Mouse (Mus musculus) forebrain, embryonic 13.5 days (tissue): ENCODE results near the gene Esrrb. TPM values are rescaled to one million over a fixed set of nuclear protein-coding genes. Genes with fewer than 3 reads are reported as not detected.

Experiments
- ATAC-seq: fragments of 200-750 bp; cut with Nextera tagmentation; 2 replicates; pipeline ENCODE4 v1.8.0; 2017
- H3K27ac ChIP-seq: fragments of 300-500 bp; sonication (generic); 2 replicates; pipeline ENCODE4 v1.5.1; 2015; ENCODE audit warnings: inconsistent platforms, mild to moderate bottlenecking, moderate library complexity
- H3K27me3 ChIP-seq: fragments of 300-500 bp; sonication (generic); 2 replicates; pipeline ENCODE4 v1.6.1; 2015; ENCODE audit warnings: mild to moderate bottlenecking, inconsistent platforms
- H3K36me3 ChIP-seq: fragments of 300-500 bp; sonication (generic); 2 replicates; pipeline ENCODE4 v1.6.1; 2015; ENCODE audit warnings: mild to moderate bottlenecking, inconsistent platforms; ENCODE audit not compliant: poor library complexity, severe bottlenecking
- H3K4me1 ChIP-seq: fragments of 300-500 bp; sonication (generic); 2 replicates; pipeline ENCODE4 v1.6.1; 2015; ENCODE audit warnings: inconsistent platforms
- H3K4me2 ChIP-seq: fragments of 300-500 bp; sonication (generic); 2 replicates; pipeline ENCODE4 v1.6.1; 2015; ENCODE audit warnings: inconsistent platforms, mild to moderate bottlenecking, moderate library complexity
- H3K4me3 ChIP-seq: fragments of 300-500 bp; sonication (generic); 2 replicates; pipeline ENCODE4 v1.5.1; 2015; ENCODE audit warnings: mild to moderate bottlenecking, inconsistent platforms
- H3K9ac ChIP-seq: fragments of 300-500 bp; sonication (generic); 2 replicates; pipeline ENCODE4 v1.6.1; 2015; ENCODE audit warnings: mild to moderate bottlenecking, inconsistent platforms
- H3K9me3 ChIP-seq: fragments of 300-500 bp; sonication (generic); replicated peaks from 2 replicates; pipeline ENCODE4 v1.6.1; 2016; ENCODE audit warnings: inconsistent platforms
- WGBS: fragments of 180-500 bp; shearing (Covaris S2); methylation state at CpG from one replicate; pipeline ENCODE4 v1.1.7; 2015; 5-methylcytosine and 5-hydroxymethylcytosine counted together
- polyA plus RNA-seq: library from polyadenylated mRNA; unstranded; fragments of >200 nt; fragmentation: Nextera tagmentation; extraction: Ambion mirVana; gene quantifications from 2 replicates; pipeline ENCODE4 v1.2.1, GENCODE M21; 2015

Esrrb gene
- polyA plus RNA-seq = 0.05 and 0.13 TPM in 2 replicates

- H3K27ac ChIP-seq = no peak within 1 kb of the TSS
- ATAC-seq = no peak
- H3K4me1 ChIP-seq = peaks cover 35% of the 10 kb centered on the region
- H3K4me3 ChIP-seq = no peak within 1 kb of the TSS
- no peaks in the 10 kb centered on the region for H3K36me3 ChIP-seq
- H3K4me2 ChIP-seq = 0 out of 2 replicates have a peak within 1 kb of the TSS, but pooled peaks have one; percentile 7
- H3K9me3 ChIP-seq = no peaks in the 10 kb centered on the region
- WGBS = 26% methylated on average over 20 of the region's 22 CpGs
- no peak within 1 kb of the TSS for H3K9ac ChIP-seq
- peaks cover 18% of the 10 kb centered on the region for H3K27me3 ChIP-seq
Measured at GRCm38 (mm10) chr12:86360696-86361631, at the start of gene Esrrb. Esrrb (plus strand) TSS chr12:86361117.

- Histone ChIP-seq H3K9ac (no peak overlapping the region), H3K4me3 (no peak overlapping the region), H3K36me3 (no peaks in the 10 kb centered on the region), H3K4me1 (peaks cover 8% of the 10 kb centered on the region; the same call in 1 of the 2 replicates), H3K27me3 (peaks cover 11% of the 10 kb centered on the region; the same call in 1 of the 2 replicates), H3K9me3 (no peaks in the 10 kb centered on the region), H3K27ac (no peak overlapping the region), H3K4me2 (no peak overlapping the region)
- ATAC-seq = no peak
- 20% methylated on average over 12 of the region's 12 CpGs for WGBS
Measured at GRCm38 (mm10) chr12:86320629-86321028, 40.3 kb upstream of the Esrrb start.

DNA sequence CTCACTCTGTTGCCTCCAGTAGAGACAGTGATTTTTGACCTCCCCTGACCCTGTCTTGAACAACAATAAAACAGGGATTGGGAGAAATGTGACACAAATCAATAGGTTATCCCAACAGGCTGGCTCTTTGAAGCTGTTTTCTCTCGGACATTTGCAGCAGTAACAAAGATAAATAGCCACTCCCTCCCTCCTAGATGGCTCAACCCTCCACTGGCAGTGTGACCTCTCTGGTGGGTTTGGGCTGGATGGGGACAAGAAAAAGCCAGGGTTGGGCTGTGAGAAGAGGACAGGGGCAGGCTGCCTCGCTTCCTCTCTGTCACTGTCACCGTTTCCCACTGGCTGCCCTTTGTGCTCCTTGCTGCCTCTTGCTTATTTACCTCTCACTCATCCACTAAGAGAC, 36.6 kb upstream of the Esrrb start:
- Histone ChIP-seq H3K4me2 (no peak overlapping the region), H3K4me3 (no peak overlapping the region), H3K4me1 (peaks cover 8% of the 10 kb centered on the region; the same call in 1 of the 2 replicates), H3K36me3 (no peaks in the 10 kb centered on the region), H3K27me3 (peaks cover 14% of the 10 kb centered on the region; the same call in 1 of the 2 replicates), H3K9me3 (no peaks in the 10 kb centered on the region), H3K9ac (no peak overlapping the region), H3K27ac (no peak overlapping the region)
- 62% methylated on average over 3 of the region's 3 CpGs for WGBS
- ATAC-seq = no peak

DNA sequence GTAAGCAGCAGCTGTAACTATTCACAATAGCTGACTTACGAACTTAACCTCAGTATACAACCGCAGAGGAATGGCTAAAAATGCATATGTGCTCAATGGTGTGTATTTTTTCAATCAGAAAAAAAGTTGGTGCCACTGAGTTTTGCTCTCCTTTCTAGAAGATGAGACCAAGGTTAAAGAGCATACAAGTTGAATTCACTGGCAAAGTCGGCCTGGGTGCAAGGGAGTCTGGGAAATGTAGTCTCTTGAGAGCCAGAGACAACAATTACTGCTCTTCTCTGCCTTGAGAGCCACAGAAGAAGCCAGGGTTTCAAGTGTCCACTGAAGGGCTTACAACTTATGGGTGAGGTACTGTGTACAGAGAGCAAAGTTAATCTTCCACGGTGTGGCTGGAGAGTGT, 31.1 kb upstream of the Esrrb start:
- Histone ChIP-seq H3K4me1 (peaks cover 9% of the 10 kb centered on the region; the same call in 1 of the 2 replicates), H3K36me3 (no peaks in the 10 kb centered on the region), H3K4me2 (no peak overlapping the region), H3K27me3 (peaks cover 6% of the 10 kb centered on the region; the same call in 1 of the 2 replicates), H3K27ac (no peak overlapping the region), H3K9me3 (no peaks in the 10 kb centered on the region), H3K4me3 (no peak overlapping the region), H3K9ac (no peak overlapping the region)
- no peak for ATAC-seq
- 53% methylated on average over 4 of the region's 4 CpGs for WGBS

DNA sequence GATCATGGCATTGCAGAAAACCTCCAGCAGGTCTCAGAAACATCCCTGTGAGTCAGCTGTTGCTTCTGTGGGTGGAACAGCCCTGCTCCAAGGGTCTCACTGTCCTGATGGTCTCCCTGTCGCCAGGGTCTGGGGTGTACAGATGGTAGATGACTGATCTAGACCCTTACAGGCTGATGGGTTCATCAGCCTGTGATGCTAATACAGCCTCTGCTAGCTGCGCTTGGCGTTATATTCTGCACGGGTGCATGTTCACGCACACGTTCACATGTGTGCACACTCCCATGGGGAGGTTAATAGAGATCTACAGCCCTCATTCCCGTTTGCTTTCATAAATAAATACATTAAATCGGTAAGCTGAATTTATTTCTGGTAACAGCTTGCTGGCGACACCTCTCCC, 30.2 kb upstream of the Esrrb start:
- H3K9me3 ChIP-seq = no peaks in the 10 kb centered on the region
- 61% methylated on average over 9 of the region's 9 CpGs for WGBS
- peaks cover 9% of the 10 kb centered on the region; the same call in 1 of the 2 replicates for H3K4me1 ChIP-seq
- no peak overlapping the region for H3K27ac ChIP-seq
- no peak for ATAC-seq
- no peaks in the 10 kb centered on the region for H3K36me3 ChIP-seq
- H3K27me3 ChIP-seq = peaks cover 6% of the 10 kb centered on the region; the same call in 1 of the 2 replicates
- H3K9ac ChIP-seq = no peak overlapping the region
- no peak overlapping the region for H3K4me2 ChIP-seq
- H3K4me3 ChIP-seq = no peak overlapping the region

- H3K4me2 ChIP-seq = no peak overlapping the region
Measured at GRCm38 (mm10) chr12:86331248-86331647, 29.7 kb upstream of the Esrrb start.

DNA sequence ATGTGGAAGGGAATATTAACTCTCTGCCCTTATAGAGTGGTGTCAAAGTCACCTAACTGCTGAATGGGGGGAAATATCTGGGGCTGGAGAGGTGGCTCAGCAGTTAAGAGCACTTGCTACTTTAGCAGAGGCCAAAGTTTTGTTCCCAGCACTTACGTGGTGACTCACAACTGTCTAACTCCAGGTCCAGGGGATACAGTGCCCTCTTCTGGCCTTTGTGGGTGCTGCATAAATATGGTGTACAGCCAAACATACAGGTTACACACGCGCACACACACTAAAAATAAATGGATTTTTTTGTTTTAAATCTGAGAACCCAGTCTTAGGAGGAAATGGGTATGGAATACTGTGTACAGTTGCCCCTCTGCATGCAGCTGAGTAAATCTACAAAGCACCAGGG, 24.7 kb upstream of the Esrrb start:
- 91% methylated on average over 3 of the region's 3 CpGs for WGBS
- Histone ChIP-seq H3K4me3 (no peak overlapping the region), H3K27ac (no peak overlapping the region), H3K27me3 (peaks cover 4% of the 10 kb centered on the region; the same call in 1 of the 2 replicates), H3K4me2 (no peak overlapping the region), H3K9me3 (no peaks in the 10 kb centered on the region; the same call in 1 of the 2 replicates), H3K4me1 (peaks cover 17% of the 10 kb centered on the region), H3K36me3 (no peaks in the 10 kb centered on the region), H3K9ac (no peak overlapping the region)
- ATAC-seq = no peak

More at GRCm38 (mm10) chr12:86331248-86331647, 29.7 kb upstream of the Esrrb start:
- Histone ChIP-seq H3K36me3 (no peaks in the 10 kb centered on the region), H3K27me3 (peaks cover 6% of the 10 kb centered on the region; the same call in 1 of the 2 replicates), H3K4me3 (no peak overlapping the region), H3K9ac (no peak overlapping the region), H3K27ac (no peak overlapping the region), H3K4me1 (peaks cover 9% of the 10 kb centered on the region; the same call in 1 of the 2 replicates), H3K9me3 (no peaks in the 10 kb centered on the region; the same call in 1 of the 2 replicates)
- WGBS = 35% methylated on average over 10 of the region's 10 CpGs
- no peak for ATAC-seq

DNA sequence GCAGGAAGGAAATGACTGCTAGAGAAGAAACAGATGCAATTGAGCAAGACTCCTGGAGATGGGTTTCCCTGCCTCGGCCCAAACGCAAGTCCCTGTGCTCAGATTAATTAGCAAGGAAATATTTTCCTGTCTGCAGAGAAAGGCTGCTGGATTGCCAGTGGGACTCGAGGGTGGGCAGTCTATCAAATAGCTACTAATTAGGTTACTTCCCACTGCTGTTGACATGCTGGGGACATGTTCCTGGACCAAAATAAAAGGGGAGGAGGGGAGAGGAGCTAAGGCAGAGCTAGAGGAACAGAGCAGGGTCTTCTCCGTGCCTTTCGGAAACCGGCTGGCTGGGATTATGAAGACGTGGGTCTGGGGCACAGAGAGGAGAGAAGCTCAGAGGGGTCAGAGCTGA, 24.0 kb upstream of the Esrrb start:
- Histone ChIP-seq H3K27ac (no peak overlapping the region; the same call in 1 of the 2 replicates), H3K27me3 (peaks cover 4% of the 10 kb centered on the region; the same call in 1 of the 2 replicates), H3K4me3 (no peak overlapping the region), H3K9me3 (no peaks in the 10 kb centered on the region; the same call in 1 of the 2 replicates), H3K36me3 (no peaks in the 10 kb centered on the region), H3K4me2 (no peak overlapping the region), H3K4me1 (peaks cover 19% of the 10 kb centered on the region), H3K9ac (no peak overlapping the region)
- 24% methylated on average over 7 of the region's 7 CpGs for WGBS
- ATAC-seq = peak; percentile 38; the same call in 1 of the 2 replicates

- H3K27ac ChIP-seq = no peak overlapping the region
- peaks cover 8% of the 10 kb centered on the region; the same call in 1 of the 2 replicates for H3K27me3 ChIP-seq
- no peak overlapping the region for H3K4me3 ChIP-seq
- H3K9me3 ChIP-seq = no peaks in the 10 kb centered on the region
- no peaks in the 10 kb centered on the region for H3K36me3 ChIP-seq
- peaks cover 11% of the 10 kb centered on the region for H3K4me1 ChIP-seq
- no peak overlapping the region for H3K9ac ChIP-seq
- WGBS = 64% methylated on average over 8 of the region's 8 CpGs
- no peak for ATAC-seq
- no peak overlapping the region for H3K4me2 ChIP-seq
Measured at GRCm38 (mm10) chr12:86349477-86349876, 11.4 kb upstream of the Esrrb start.

DNA sequence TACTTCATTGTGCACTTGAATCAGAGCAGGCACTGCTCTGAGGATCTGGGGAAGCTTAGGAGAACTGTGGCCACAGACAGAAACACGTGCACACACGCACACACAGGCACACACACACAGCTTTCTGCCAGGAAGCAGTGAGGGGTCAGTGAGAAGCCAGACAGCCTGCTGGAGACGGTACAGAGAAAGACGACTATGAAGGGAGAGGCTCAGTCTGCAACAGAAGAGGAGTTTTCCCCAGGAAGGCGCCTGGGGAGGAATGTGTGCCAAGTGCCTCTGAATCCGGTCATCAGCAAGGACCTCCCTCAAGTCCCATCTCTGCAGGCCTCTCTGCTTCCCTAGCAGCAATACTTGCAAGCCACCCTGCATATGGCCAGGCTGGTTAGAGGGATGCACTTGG, 1.5 kb upstream of the Esrrb start:
- no peak overlapping the region for H3K27ac ChIP-seq
- H3K27me3 ChIP-seq = peaks cover 16% of the 10 kb centered on the region
- no peak overlapping the region for H3K9ac ChIP-seq
- 73% methylated on average over 6 of the region's 6 CpGs for WGBS
- H3K4me2 ChIP-seq = no peak overlapping the region
- no peaks in the 10 kb centered on the region for H3K36me3 ChIP-seq
- no peak overlapping the region for H3K4me3 ChIP-seq
- ATAC-seq = no peak
- H3K4me1 ChIP-seq = peaks cover 22% of the 10 kb centered on the region
- no peaks in the 10 kb centered on the region for H3K9me3 ChIP-seq

DNA sequence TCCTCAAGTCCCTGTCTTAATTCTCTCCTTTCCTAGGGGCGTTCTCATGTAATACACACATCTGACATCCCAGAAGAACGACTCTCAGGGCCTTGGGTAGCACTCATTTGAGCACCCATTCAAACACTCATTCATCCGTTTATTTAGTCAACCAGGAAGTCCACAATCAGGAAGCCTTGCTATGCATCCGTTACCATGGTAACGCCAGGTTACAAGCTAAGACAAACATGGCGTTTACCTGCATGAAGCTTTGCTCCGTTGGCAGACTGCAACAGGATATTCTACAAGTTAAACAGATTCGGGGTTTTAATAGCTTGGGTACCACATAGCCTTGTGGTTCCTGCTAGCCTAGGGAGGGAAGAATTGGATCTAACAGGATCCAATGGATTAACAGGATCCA, 1.0 kb upstream of the Esrrb start:
- Histone ChIP-seq H3K4me2 (no peak overlapping the region), H3K4me1 (peaks cover 26% of the 10 kb centered on the region), H3K36me3 (no peaks in the 10 kb centered on the region), H3K27ac (no peak overlapping the region), H3K27me3 (peaks cover 16% of the 10 kb centered on the region), H3K4me3 (no peak overlapping the region), H3K9ac (no peak overlapping the region), H3K9me3 (no peaks in the 10 kb centered on the region)
- ATAC-seq = no peak
- 81% methylated on average over 8 of the region's 8 CpGs for WGBS

- Histone ChIP-seq H3K4me2 (no peak overlapping the region), H3K9me3 (no peaks in the 10 kb centered on the region), H3K36me3 (no peaks in the 10 kb centered on the region), H3K27me3 (peaks cover 25% of the 10 kb centered on the region), H3K4me1 (peaks cover 35% of the 10 kb centered on the region), H3K9ac (no peak overlapping the region), H3K4me3 (no peak overlapping the region), H3K27ac (peak overlapping the region; percentile 28; the same call in 1 of the 2 replicates)
- 6% methylated on average over 5 of the region's 5 CpGs for WGBS
- ATAC-seq = 0 out of 2 replicates have a peak, but pooled peaks have one; percentile 27
Measured at GRCm38 (mm10) chr12:86364285-86364684, 3.4 kb downstream of the Esrrb start.
